Mouse (Mus musculus): ENCODE measurements around the gene Hyls1. TPM values are rescaled to one million over a fixed set of nuclear protein-coding genes. Genes with fewer than 3 reads are reported as not detected.

Hyls1 gene
- polyA plus RNA-seq, 2 experiments from 2014 or later: 8.7 to 8.8 TPM

Other genes with a start within 250 kb of the Hyls1 start
- 1 to 10 TPM; 2.4 to 4.4 TPM for gene Cdon, start 149.3 kb downstream of the Hyls1 start, polyA plus RNA-seq (2017; shearing (Covaris generic))
- gene Gm1113, start 52.1 kb downstream of the Hyls1 start, polyA plus RNA-seq (2017; shearing (Covaris generic)): not detected
- gene Ddx25, start 11.9 kb downstream of the Hyls1 start, polyA plus RNA-seq (2017; shearing (Covaris generic)): under 1 TPM; 0.09 to 0.17 TPM
- gene Pus3, start 11.8 kb downstream of the Hyls1 start, polyA plus RNA-seq (2017; shearing (Covaris generic)): 10 to 100 TPM; 21.0 to 27.0 TPM
- gene Pate2, start 114 bp downstream of the Hyls1 start, polyA plus RNA-seq (2017; shearing (Covaris generic)): under 1 TPM in 1 of 2 experiments, not detected in 1; 0.25 TPM
- under 1 TPM in 1 of 2 experiments, not detected in 1; 0.42 TPM for gene Pate4, start 41.5 kb upstream of the Hyls1 start, polyA plus RNA-seq (2017; shearing (Covaris generic))
- not detected for gene Pate3, start 77.8 kb upstream of the Hyls1 start, polyA plus RNA-seq (2017; shearing (Covaris generic))
- gene Pate1, start 117.0 kb upstream of the Hyls1 start, polyA plus RNA-seq (2017; shearing (Covaris generic)): not detected
- not detected for gene Gm17677, start 170.7 kb upstream of the Hyls1 start, polyA plus RNA-seq (2017; shearing (Covaris generic))
- gene Gm17727, start 207.7 kb upstream of the Hyls1 start, polyA plus RNA-seq (2017; shearing (Covaris generic)): not detected
- not detected for gene Gm27235, start 219.7 kb upstream of the Hyls1 start, polyA plus RNA-seq (2017; shearing (Covaris generic))
- not detected for gene D730048I06Rik, start 219.7 kb upstream of the Hyls1 start, polyA plus RNA-seq (2017; shearing (Covaris generic))